14 mouse cellular contexts compared by ENCODE assay signal in genomic region chr9:30833836-30834564, GRCm38 (mm10).
DNase-seq lines count a peak whose midpoint lies in the region; ATAC-seq and TF ChIP-seq lines count a peak whose summit lies in the region.
"Had no signal": no experiment of that assay in that cellular context is flagged by ENCODE, and none has a peak within 500 bp of the region (broad histone marks: within the 10 kb centered on the region; RNA-seq: fewer than 3 reads in every experiment).

No protein-coding gene starts in this region.

- no peaks in the 10 kb centered on the region for H3K36me3 ChIP-seq in heart, embryonic 10.5 days
- H3K36me3 ChIP-seq in limb, embryonic 14.5 days (ENCODE audit: control insufficient read depth, insufficient read depth, low read length) = no peaks in the 10 kb centered on the region
- H3K36me3 ChIP-seq in testis, adult 2 months (ENCODE audit: control insufficient read depth, insufficient read depth, low read length) = no peaks in the 10 kb centered on the region
- H3K36me3 ChIP-seq: liver, embryonic 12.5 days; midbrain, embryonic 12.5 days had no signal

- H3K27ac ChIP-seq in heart, embryonic 10.5 days = peak overlapping the region; percentile 18; the same call in 1 of the 2 replicates
- H3K27ac ChIP-seq in limb, embryonic 14.5 days (replicated peaks; ENCODE audit: low read depth, low read length) = peak overlapping the region; percentile 85
- H3K27ac ChIP-seq in testis, adult 2 months (ENCODE audit: control insufficient read depth, insufficient read depth, low read depth, low read length) = peak overlapping the region; percentile 67
- H3K27ac ChIP-seq in cerebellum, adult 2 months (ENCODE audit: insufficient read depth, low read length) = no peak overlapping the region
- H3K27ac ChIP-seq: hindbrain, embryonic 14.5 days; liver, embryonic 12.5 days; midbrain, embryonic 12.5 days had no signal

- H3K27me3 ChIP-seq in heart, embryonic 10.5 days (ENCODE audit: insufficient read depth, poor library complexity, severe bottlenecking) = no peaks in the 10 kb centered on the region
- H3K27me3 ChIP-seq in limb, embryonic 14.5 days (ENCODE audit: control insufficient read depth, insufficient read depth, low read length) = no peaks in the 10 kb centered on the region
- H3K27me3 ChIP-seq in testis, adult 2 months (ENCODE audit: control insufficient read depth, insufficient read depth, low read length) = no peaks in the 10 kb centered on the region
- no peaks in the 10 kb centered on the region for H3K27me3 ChIP-seq in cerebellum, adult 2 months (ENCODE audit: control insufficient read depth, insufficient read depth, low read length)
- H3K27me3 ChIP-seq: liver, embryonic 12.5 days; midbrain, embryonic 12.5 days had no signal

- H3K4me1 ChIP-seq in heart, embryonic 10.5 days = peaks cover 6% of the 10 kb centered on the region; the same call in 1 of the 2 replicates
- peaks cover 15% of the 10 kb centered on the region for H3K4me1 ChIP-seq in limb, embryonic 14.5 days (ENCODE audit: control insufficient read depth, insufficient read depth, low read length)
- H3K4me1 ChIP-seq in testis, adult 2 months (ENCODE audit: control insufficient read depth, insufficient read depth, low read length) = peaks cover 14% of the 10 kb centered on the region
- no peaks in the 10 kb centered on the region for H3K4me1 ChIP-seq in cerebellum, adult 2 months (ENCODE audit: control insufficient read depth, insufficient read depth, low read length)
- H3K4me1 ChIP-seq: liver, embryonic 12.5 days; midbrain, embryonic 12.5 days had no signal

- no peak for DNase-seq in heart, embryonic 10.5 days (ENCODE audit: low spot score)
- DNase-seq in heart, adult 8-10 months (ENCODE audit: low spot score) = no peak
- peak; percentile 5 for DNase-seq in ovary, adult 18-20 months (ENCODE audit: low spot score)
- no peak for DNase-seq in ovary, postnatal 10 days (ENCODE audit: low spot score)
- peak; percentile 39 for DNase-seq in limb, embryonic 14.5 days (ENCODE audit: low spot score)
- DNase-seq in cerebellum, adult 2 months = no peak
- DNase-seq in frontal cortex, postnatal 10 days (ENCODE audit: low spot score in 2 of 2) = no peak
- DNase-seq: B cell, adult 2 months; layer of hippocampus, adult 9-11 months had no signal

- peak; percentile 63 for ATAC-seq in limb, embryonic 14.5 days (ENCODE audit: low FRiP score, low read depth)
- ATAC-seq: liver, embryonic 12.5 days had no signal

- TF ChIP-seq POLR2A in limb, embryonic 14.5 days (IDR thresholded peaks at IDR 0.05; ENCODE audit: borderline replicate concordance, extremely low read depth, insufficient read depth, insufficient read length) = no peak
- TF ChIP-seq POLR2A in testis, adult 2 months (IDR thresholded peaks at IDR 0.05; ENCODE audit: control insufficient read depth, low read depth, low read length) = no peak
- TF ChIP-seq POLR2A in cerebellum, adult 2 months (IDR thresholded peaks at IDR 0.05; ENCODE audit: borderline replicate concordance, insufficient read depth, low read length) = no peak

- no peaks in the 10 kb centered on the region for H3K9me3 ChIP-seq in heart, embryonic 10.5 days
- no peaks in the 10 kb centered on the region for H3K9me3 ChIP-seq in limb, embryonic 14.5 days (ENCODE audit: control insufficient read depth, low read length)
- H3K9me3 ChIP-seq: liver, embryonic 12.5 days; midbrain, embryonic 12.5 days had no signal

- 86% methylated on average over 15 of the region's 15 CpGs for WGBS in heart, embryonic 10.5 days
- 50% methylated on average over 15 of the region's 15 CpGs for WGBS in limb, embryonic 14.5 days
- 93% methylated on average over 15 of the region's 15 CpGs for WGBS in cerebellum, adult 2 months

- TF ChIP-seq CTCF in testis, adult 2 months (IDR thresholded peaks at IDR 0.05; ENCODE audit: control insufficient read depth, insufficient read depth, insufficient replicate concordance, low read depth, low read length) = no peak
- no peak for TF ChIP-seq CTCF in cerebellum, adult 2 months (IDR thresholded peaks at IDR 0.05; ENCODE audit: borderline replicate concordance, insufficient read depth, low read depth, low read length)

- no peak overlapping the region for H3K4me3 ChIP-seq in heart, embryonic 10.5 days
- no peak overlapping the region for H3K4me3 ChIP-seq in limb, embryonic 14.5 days (replicated peaks; ENCODE audit: low read length)
- peak overlapping the region; percentile 64 for H3K4me3 ChIP-seq in testis, adult 2 months (ENCODE audit: control insufficient read depth, low read depth, low read length)
- H3K4me3 ChIP-seq in cerebellum, adult 2 months (replicated peaks; ENCODE audit: insufficient read depth, low read depth, low read length) = no peak overlapping the region
- H3K4me3 ChIP-seq: liver, embryonic 12.5 days; midbrain, embryonic 12.5 days had no signal

- H3K4me2 ChIP-seq in limb, embryonic 14.5 days (replicated peaks; ENCODE audit: low read depth, low read length, severe bottlenecking) = no peak overlapping the region
- H3K4me2 ChIP-seq: heart, embryonic 11.5 days; hindbrain, embryonic 14.5 days; liver, embryonic 12.5 days; midbrain, embryonic 12.5 days had no signal

- no peak overlapping the region for H3K9ac ChIP-seq in limb, embryonic 14.5 days (ENCODE audit: low read depth, low read length, severe bottlenecking)
- H3K9ac ChIP-seq: hindbrain, embryonic 14.5 days; liver, embryonic 12.5 days; midbrain, embryonic 12.5 days had no signal

Comparison
In these comparisons a context has a peak if more than half of its experiments do, and no peak if none do; other contexts are left out.
1. DNase-seq: peak in ovary, adult 18-20 months (single experiment) and limb, embryonic 14.5 days (single experiment); none in heart, embryonic 10.5 days (single experiment), heart, adult 8-10 months (single experiment), ovary, postnatal 10 days (single experiment), cerebellum, adult 2 months (0 of 2) and frontal cortex, postnatal 10 days (0 of 2).